Mouse (Mus musculus) CH12.LX (cell line): ENCODE data around the gene Mvb12b. TPM values are rescaled to one million over a fixed set of nuclear protein-coding genes. Genes with fewer than 3 reads are reported as not detected.

Source experiments
- DNase-seq: peaks from one replicate; pipeline ENCODE4 v3.0.0-alpha.2; 2013; ENCODE audit errors: extremely low read depth
- H3K27ac ChIP-seq: 2 replicates; pipeline ENCODE4 v1.5.1; 2012; ENCODE audit warnings: low read depth, mild to moderate bottlenecking, control low read depth, moderate library complexity; ENCODE audit not compliant: insufficient read depth
- H3K27me3 ChIP-seq: replicated peaks from 2 replicates; pipeline ENCODE3; 2012; ENCODE audit warnings: inconsistent platforms
- H3K36me3 ChIP-seq, 2 experiments: replicated peaks in 1 of 2; 2 replicates each; pipeline versions ENCODE3 to v1.6.1; 2012; ENCODE audit warnings: inconsistent platforms in 1 of 2, low read length in 1 of 2, mild to moderate bottlenecking in 1 of 2, mixed read lengths in 1 of 2, moderate library complexity in 1 of 2; ENCODE audit not compliant: control insufficient read depth in 1 of 2, insufficient read depth in 1 of 2
- H3K4me1 ChIP-seq, 2 experiments: 2 replicates each; pipeline ENCODE4 v1.6.1; 2012; ENCODE audit warnings: inconsistent platforms in 1 of 2, moderate library complexity in 1 of 2; ENCODE audit not compliant: insufficient read depth in 2 of 2, control insufficient read depth in 1 of 2
- H3K4me2 ChIP-seq: 2 replicates; pipeline ENCODE4 v1.6.1; 2012; ENCODE audit warnings: low read depth, mild to moderate bottlenecking, control low read depth; ENCODE audit not compliant: poor library complexity, insufficient read depth, severe bottlenecking
- H3K4me3 ChIP-seq, 3 experiments: fragments of 150-350 bp in 1 of 3; sonication (generic) in 1 of 3; replicated peaks in 1 of 3; 2 replicates each; pipeline versions ENCODE3 to v1.5.1; 2011 to 2012; ENCODE audit warnings: low read depth in 2 of 3, low read length in 2 of 3, mild to moderate bottlenecking in 2 of 3, moderate library complexity in 2 of 3, control low read depth in 1 of 3, improper control_type of control experiment in 1 of 3, inconsistent platforms in 1 of 3, mixed read lengths in 1 of 3; ENCODE audit not compliant: poor library complexity in 1 of 3
- H3K79me2 ChIP-seq: replicated peaks from 2 replicates; pipeline ENCODE4 v1.6.1; 2012; ENCODE audit warnings: mild to moderate bottlenecking, moderate library complexity; ENCODE audit not compliant: control insufficient read depth, poor library complexity, insufficient read depth, severe bottlenecking; ENCODE audit errors: extremely low read depth
- H3K9ac ChIP-seq: 2 replicates; pipeline ENCODE4 v1.6.1; 2012; ENCODE audit warnings: low read depth, mild to moderate bottlenecking, control low read depth, moderate library complexity; ENCODE audit not compliant: insufficient read depth
- H3K9me3 ChIP-seq: replicated peaks from 2 replicates; pipeline ENCODE3; 2012; ENCODE audit warnings: low read length, inconsistent platforms, mixed read lengths
- CHD1 ChIP-seq: IDR thresholded peaks from 2 replicates; pipeline ENCODE4 v1.6.1; 2012; ENCODE audit warnings: low read depth, low read length, improper control_type of control experiment, inconsistent platforms
- CTCF ChIP-seq, 2 experiments: IDR thresholded peaks in 1 of 2; conservative IDR thresholded peaks in 1 of 2; 2 replicates each; pipeline ENCODE4 v1.5.1; 2011 to 2012; ENCODE audit warnings: low read depth in 2 of 2, low read length in 2 of 2, improper control_type of control experiment in 1 of 2, inconsistent platforms in 1 of 2, mild to moderate bottlenecking in 1 of 2, moderate library complexity in 1 of 2
- EP300 ChIP-seq: IDR thresholded peaks from 2 replicates; pipeline ENCODE4 v1.6.1; 2011; ENCODE audit warnings: low read length, improper control_type of control experiment
- GABPA ChIP-seq: IDR thresholded peaks from 2 replicates; pipeline ENCODE4 v1.6.1; 2012; ENCODE audit warnings: low read depth, low read length, improper control_type of control experiment, inconsistent platforms; ENCODE audit not compliant: insufficient replicate concordance
- JUN ChIP-seq: IDR thresholded peaks from 2 replicates; pipeline ENCODE4 v1.6.1; 2011; ENCODE audit warnings: low read depth, mild to moderate bottlenecking, low read length, improper control_type of control experiment, moderate library complexity; ENCODE audit not compliant: insufficient read depth
- JUND ChIP-seq: conservative IDR thresholded peaks from 2 replicates; pipeline ENCODE4 v1.6.1; 2011; ENCODE audit warnings: low read depth, low read length, improper control_type of control experiment
- MEF2A ChIP-seq: IDR thresholded peaks from 2 replicates; pipeline ENCODE4 v1.6.1; 2014; ENCODE audit warnings: low read depth, mild to moderate bottlenecking, inconsistent platforms, low read length, improper control_type of control experiment, borderline replicate concordance
- NELFE ChIP-seq: IDR thresholded peaks from 2 replicates; pipeline ENCODE4 v1.6.1; 2011; ENCODE audit warnings: low read depth, low read length, improper control_type of control experiment
- RAD21 ChIP-seq: IDR thresholded peaks from 2 replicates; pipeline ENCODE4 v1.6.1; 2011; ENCODE audit warnings: low read depth, mild to moderate bottlenecking, low read length, improper control_type of control experiment, moderate library complexity
- RCOR1 ChIP-seq: conservative IDR thresholded peaks from 2 replicates; pipeline ENCODE4 v1.6.1; 2012; ENCODE audit warnings: low read depth, mild to moderate bottlenecking, inconsistent platforms, low read length, improper control_type of control experiment
- SIN3A ChIP-seq: IDR thresholded peaks from 2 replicates; pipeline ENCODE4 v1.6.1; 2012; ENCODE audit warnings: low read length, improper control_type of control experiment, inconsistent platforms
- SMC3 ChIP-seq: IDR thresholded peaks from 2 replicates; pipeline ENCODE4 v1.6.1; 2011; ENCODE audit warnings: low read depth, low read length, improper control_type of control experiment
- TCF12 ChIP-seq: IDR thresholded peaks from 2 replicates; pipeline ENCODE4 v1.6.1; 2014; ENCODE audit warnings: low read depth, mild to moderate bottlenecking, inconsistent platforms, low read length, improper control_type of control experiment
- UBTF ChIP-seq: IDR thresholded peaks from 2 replicates; pipeline ENCODE4 v1.6.1; 2012; ENCODE audit warnings: low read depth, mild to moderate bottlenecking, inconsistent platforms, low read length, improper control_type of control experiment, moderate library complexity
- USF1 ChIP-seq: IDR thresholded peaks from 2 replicates; pipeline ENCODE4 v1.6.1; 2014; ENCODE audit warnings: low read depth, mild to moderate bottlenecking, inconsistent platforms, low read length, improper control_type of control experiment
- USF2 ChIP-seq: conservative IDR thresholded peaks from 2 replicates; pipeline ENCODE4 v1.6.1; 2011; ENCODE audit warnings: low read depth, low read length, improper control_type of control experiment
- ZKSCAN1 ChIP-seq: IDR thresholded peaks from 2 replicates; pipeline ENCODE4 v1.6.1; 2012; ENCODE audit warnings: low read depth, inconsistent platforms, low read length, improper control_type of control experiment, borderline replicate concordance
- ZMIZ1 ChIP-seq: IDR thresholded peaks from 2 replicates; pipeline ENCODE4 v1.6.1; 2012; ENCODE audit warnings: low read depth, mild to moderate bottlenecking, inconsistent platforms, low read length, improper control_type of control experiment
- dilution Hi-C: fragments of 300-500 bp; cut with MboI; formaldehyde crosslinking; loops from 2 replicates; pipeline ENCODE4 v1.14.3; 2020; ENCODE audit warnings: low sequenced_read_pairs; ENCODE audit not compliant: extremely low pct_unique_long_range_greater_than_20kb, extremely low pct_ligation_motif_present
- in situ Hi-C: fragments of 300-500 bp; cut with MboI; formaldehyde crosslinking; loops from 3 replicates; pipeline ENCODE4 v1.14.3; 2019; ENCODE audit warnings: low sequenced_read_pairs, low pct_ligation_motif_present, low pct_unique_long_range_greater_than_20kb, mixed read lengths
- polyA plus RNA-seq: library from polyadenylated mRNA; unstranded; fragments of >175 nt; gene quantifications from 2 replicates; pipeline ENCODE4 v1.2.1, GENCODE M21; 2012; ENCODE audit warnings: low read depth; ENCODE audit not compliant: insufficient read length
- total RNA-seq, 2 experiments: library from RNA; depleted of rRNA; stranded (reverse); fragments of 300-350 nt in 1 of 2; fragments of >200 nt in 1 of 2; gene quantifications; 2 replicates each; pipeline ENCODE4 v1.2.3; 2012 to 2014

Mvb12b gene
- total and polyA plus RNA-seq, 3 experiments, result 3.0 to 16.7 (median 5.3) TPM

- Histone ChIP-seq H3K4me1 (peaks cover 3 to 15% of the 10 kb centered on the region in 2 experiments; a peak in 3 of 4 replicates), H3K9me3 (peaks cover 6% of the 10 kb centered on the region), H3K27me3 (no peaks in the 10 kb centered on the region)
- in situ Hi-C loops, result no loop called here
- dilution Hi-C loops, result no loop called here
- no peak for TF ChIP-seq SMC3
- no peak for TF ChIP-seq JUN
- TF ChIP-seq GABPA, result no peak
- no peak for TF ChIP-seq ZMIZ1
- TF ChIP-seq, all 38 proteins: peak for 0
- H3K4me2 ChIP-seq, result no peak overlapping the region
- no peak for DNase-seq
- peaks cover 24 to 28% of the 10 kb centered on the region in 2 experiments for H3K36me3 ChIP-seq
- H3K4me3 ChIP-seq, result no peak overlapping the region
- H3K27ac ChIP-seq, result no peak overlapping the region
- H3K9ac ChIP-seq, result no peak overlapping the region
- no peaks in the 10 kb centered on the region; the same call in none of the 2 replicates for H3K79me2 ChIP-seq
Observed at GRCm38 (mm10) chr2:33874856-33875576, 12.7 kb downstream of the Mvb12b start.

GRCm38 (mm10) chr2:33874367-33874766, 13.4 kb downstream of the Mvb12b start:
- TF ChIP-seq ZMIZ1, result no peak
- TF ChIP-seq USF2, result no peak
- no peak for TF ChIP-seq CTCF (conservative IDR thresholded peaks at IDR 0.05 in 1 of 2, IDR thresholded peaks at IDR 0.05 in 1 of 2; ENCODE audit: low read depth in 2 of 2, low read length in 2 of 2)
- TF ChIP-seq JUN, result no peak
- TF ChIP-seq CHD1, result no peak
- no peak for TF ChIP-seq TCF12
- TF ChIP-seq UBTF, result no peak
- TF ChIP-seq EP300, result no peak
- TF ChIP-seq SMC3, result no peak
- no peak for TF ChIP-seq GABPA
- TF ChIP-seq ZKSCAN1, result no peak
- TF ChIP-seq SIN3A, result no peak
- TF ChIP-seq RAD21, result no peak
- TF ChIP-seq RCOR1, result no peak
- no peak for TF ChIP-seq NELFE
- no peak for TF ChIP-seq USF1
- TF ChIP-seq JUND, result no peak
- no peak for TF ChIP-seq MEF2A
- Histone ChIP-seq H3K9me3 (peaks cover 6% of the 10 kb centered on the region), H3K9ac (no peak overlapping the region), H3K4me3 (no peak overlapping the region), H3K27ac (no peak overlapping the region), H3K4me1 (peaks cover 3 to 15% of the 10 kb centered on the region in 2 experiments; a peak in 3 of 4 replicates), H3K27me3 (no peaks in the 10 kb centered on the region), H3K36me3 (peaks cover 24 to 28% of the 10 kb centered on the region in 2 experiments), H3K4me2 (no peak overlapping the region), H3K79me2 (no peaks in the 10 kb centered on the region; the same call in 1 of the 2 replicates)
- DNase-seq, result no peak
- dilution Hi-C loops, result no loop called here
- in situ Hi-C loops, result no loop called here
